Mouse (Mus musculus) erythroblast, embryonic 14.5 days (primary cell): ENCODE data around the gene Oxgr1.

ENCODE experiments used
- GATA1 ChIP-seq: IDR thresholded peaks from 2 replicates; pipeline ENCODE4 v1.6.1; 2012; ENCODE audit warnings: low read length, inconsistent platforms, mixed read lengths
- TAL1 ChIP-seq: IDR thresholded peaks from 3 replicates; pipeline ENCODE4 v1.6.1; 2012; ENCODE audit warnings: low read length, inconsistent platforms, mixed read lengths

- TF ChIP-seq GATA1 (no peak), TAL1 (no peak)
These were observed 52.6 kb downstream of the Oxgr1 start for GRCm38 (mm10) chr14:119989651-119990050.
